ENCODE assay signal across 10 mouse cellular contexts in genomic region chr13:3896913-3897312, GRCm38 (mm10). TPM values are rescaled to one million over a fixed set of nuclear protein-coding genes. Genes with fewer than 3 reads are reported as not detected.
DNase-seq lines count a peak whose midpoint lies in the region; ATAC-seq lines count a peak whose summit lies in the region.
"Had no signal": no experiment of that assay in that cellular context is flagged by ENCODE, and none has a peak within 500 bp of the region (broad histone marks: within the 10 kb centered on the region; RNA-seq: fewer than 3 reads in every experiment).

No protein-coding gene starts in this region.

- no peak overlapping the region for H3K27ac ChIP-seq in neural tube, embryonic 15.5 days (replicated peaks)
- H3K27ac ChIP-seq: heart, embryonic 15.5 days; stomach, embryonic 15.5 days had no signal

- H3K4me2 ChIP-seq in neural tube, embryonic 15.5 days = no peak overlapping the region
- H3K4me2 ChIP-seq: heart, embryonic 15.5 days; stomach, embryonic 15.5 days had no signal

- H3K9me3 ChIP-seq in neural tube, embryonic 15.5 days (replicated peaks) = no peaks in the 10 kb centered on the region
- H3K9me3 ChIP-seq: heart, embryonic 15.5 days; stomach, embryonic 15.5 days had no signal

- H3K4me1 ChIP-seq in neural tube, embryonic 15.5 days = 0 out of 2 replicates have a peak, but pooled peaks cover 4% of the 10 kb centered on the region
- H3K4me1 ChIP-seq: stomach, embryonic 15.5 days had no signal

- 39% methylated on average over 5 of the region's 5 CpGs for WGBS in neural tube, embryonic 15.5 days

- peaks cover under 1% of the 10 kb centered on the region; the same call in 1 of the 2 replicates for H3K27me3 ChIP-seq in neural tube, embryonic 15.5 days (replicated peaks)
- H3K27me3 ChIP-seq: heart, embryonic 15.5 days; stomach, embryonic 15.5 days had no signal

- ATAC-seq in neural tube, embryonic 15.5 days (ENCODE audit: low FRiP score) = no peak

- H3K9ac ChIP-seq in neural tube, embryonic 15.5 days (replicated peaks) = no peak overlapping the region
- H3K9ac ChIP-seq: heart, embryonic 15.5 days; stomach, embryonic 15.5 days had no signal

- intact Hi-C loops in heart, postnatal 14 days (cut with DNase I) = loop anchor here (1.0 to 10.0 kb wide), 3 partner anchors 105 to 492 kb away; no protein-coding TSS in a partner anchor
- intact Hi-C loops in left cerebral cortex, postnatal 10 days (cut with DNase I) = loop anchor here (2.0 to 5.0 kb wide), 2 partner anchors 105 to 232 kb away; no protein-coding TSS in a partner anchor

- no peaks in the 10 kb centered on the region for H3K36me3 ChIP-seq in neural tube, embryonic 15.5 days
- H3K36me3 ChIP-seq: heart, embryonic 15.5 days; stomach, embryonic 15.5 days had no signal

- peak; percentile 74 for DNase-seq in neural tube, embryonic 10.5 days (ENCODE audit: extremely low spot score, low spot score)
- peak; percentile 82 for DNase-seq in adipocyte (ENCODE audit: low spot score)
- peak; percentile 84 for DNase-seq in embryo, embryonic 10 days (ENCODE audit: low spot score)
- peak; percentile 66 to 80 for DNase-seq in heart, postnatal 14 days
- peak; percentile 53 to 64 for DNase-seq in left cerebral cortex, postnatal 10 days (ENCODE audit: extremely low spot score in 1 of 2, low spot score in 2 of 2)
- DNase-seq in retina, adult 2 months (ENCODE audit: low read depth, low spot score) = peak; percentile 46
- DNase-seq in thymus, postnatal 14 days = peak; percentile 79

- H3K4me3 ChIP-seq in neural tube, embryonic 15.5 days (replicated peaks) = no peak overlapping the region
- H3K4me3 ChIP-seq: heart, embryonic 15.5 days; stomach, embryonic 15.5 days had no signal

RNA-seq across cellular contexts. Expression of gene Net1, which starts 21.1 kb away (rescaled TPM):
- 11.7 and 27.1 TPM in 2 replicates for polyA plus RNA-seq in neural tube, embryonic 15.5 days (2015; fragmentation: Nextera tagmentation; extraction: Ambion mirVana)
- 10 to 100 TPM; 28.2 to 29.4 TPM for total RNA-seq in heart, postnatal 14 days (2021)
- 10 to 100 TPM; 14.0 to 23.5 TPM for total RNA-seq in left cerebral cortex, postnatal 10 days (2021)

RNA-seq across cellular contexts. Expression of gene Tubal3, which starts 21.2 kb away (rescaled TPM):
- polyA plus RNA-seq in neural tube, embryonic 15.5 days (2015; fragmentation: Nextera tagmentation; extraction: Ambion mirVana) = 0.54 TPM in 1 of 2 replicates, not detected in the other
- total RNA-seq in heart, postnatal 14 days (2021) = not detected
- not detected for total RNA-seq in left cerebral cortex, postnatal 10 days (2021)
- polyA plus RNA-seq: heart, embryonic 15.5 days had no signal

RNA-seq across cellular contexts. Expression of gene Calm5, which starts 42.9 kb away (rescaled TPM):
- not detected in 2 replicates for polyA plus RNA-seq in neural tube, embryonic 15.5 days (2015; fragmentation: Nextera tagmentation; extraction: Ambion mirVana)
- not detected for total RNA-seq in heart, postnatal 14 days (2021)
- not detected for total RNA-seq in left cerebral cortex, postnatal 10 days (2021)
- polyA plus RNA-seq: heart, embryonic 15.5 days; stomach, embryonic 15.5 days had no signal

RNA-seq across cellular contexts. Expression of gene Ucn3, which starts 48.2 kb away (rescaled TPM):
- polyA plus RNA-seq in neural tube, embryonic 15.5 days (2015; fragmentation: Nextera tagmentation; extraction: Ambion mirVana) = not detected in 2 replicates
- not detected for total RNA-seq in heart, postnatal 14 days (2021)
- total RNA-seq in left cerebral cortex, postnatal 10 days (2021) = not detected
- polyA plus RNA-seq: heart, embryonic 15.5 days; stomach, embryonic 15.5 days had no signal

RNA-seq across cellular contexts. Expression of gene Calm4, which starts 59.4 kb away (rescaled TPM):
- polyA plus RNA-seq in neural tube, embryonic 15.5 days (2015; fragmentation: Nextera tagmentation; extraction: Ambion mirVana) = 0.17 and 0.27 TPM in 2 replicates
- total RNA-seq in heart, postnatal 14 days (2021) = not detected
- not detected for total RNA-seq in left cerebral cortex, postnatal 10 days (2021)
